Mouse (Mus musculus): ENCODE results near the gene Tinagl1. TPM values are rescaled to one million over a fixed set of nuclear protein-coding genes. Genes with fewer than 3 reads are reported as not detected.

The Tinagl1 gene
- polyA plus RNA-seq, 1 experiment: 35.2 TPM

- Histone ChIP-seq H3K9ac (ENCODE audit: low read depth, poor library complexity, severe bottlenecking) (no peak overlapping the region), H3K36me3 (ENCODE audit: control insufficient read depth, insufficient read depth, low read length, poor library complexity, severe bottlenecking) (no peaks in the 10 kb centered on the region), H3K27ac (ENCODE audit: insufficient read depth, low read length) (no peak overlapping the region), H3K9me3 (replicated peaks; ENCODE audit: control insufficient read depth, insufficient read depth, low read length, poor library complexity, severe bottlenecking) (no peaks in the 10 kb centered on the region), H3K4me1 (ENCODE audit: control insufficient read depth, insufficient read depth, low read length) (no peaks in the 10 kb centered on the region), H3K4me3 (ENCODE audit: low read depth, low read length) (no peak overlapping the region), H3K27me3 (ENCODE audit: control insufficient read depth, insufficient read depth, low read length, poor library complexity, severe bottlenecking) (no peaks in the 10 kb centered on the region)
- TF ChIP-seq CTCF (IDR thresholded peaks at IDR 0.05; ENCODE audit: low read depth, low read length) (no peak), EP300 (IDR thresholded peaks at IDR 0.05; ENCODE audit: insufficient read depth, low read depth, low read length) (no peak), POLR2A (IDR thresholded peaks at IDR 0.05; ENCODE audit: insufficient read depth, low read length) (no peak)
Observed at GRCm38 (mm10) chr4:130192266-130192665, 17.3 kb upstream of the Tinagl1 start.

DNA sequence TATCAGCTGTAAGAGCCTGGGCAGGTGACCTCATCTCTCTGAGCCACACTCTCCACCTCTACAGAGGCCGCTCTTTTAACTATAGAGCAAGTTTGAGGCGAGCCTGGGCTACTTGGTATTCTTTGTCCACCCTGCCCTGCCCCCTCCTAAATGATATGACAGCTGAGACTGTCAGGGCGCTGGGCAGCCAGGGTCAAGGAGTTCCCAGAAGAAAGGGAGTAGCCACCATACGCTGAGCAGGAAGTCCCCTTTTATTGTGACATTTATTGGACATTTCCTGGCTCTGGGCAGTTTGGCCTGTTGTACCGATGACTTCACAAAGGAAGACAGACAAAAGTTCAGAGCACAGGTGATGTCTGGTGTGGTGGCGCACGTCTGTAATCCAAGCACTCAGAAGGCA is 14.7 kb upstream of the Tinagl1 start:
- no peaks in the 10 kb centered on the region for H3K27me3 ChIP-seq (ENCODE audit: control insufficient read depth, insufficient read depth, low read length, poor library complexity, severe bottlenecking)
- no peak for TF ChIP-seq CTCF (IDR thresholded peaks at IDR 0.05; ENCODE audit: low read depth, low read length)
- no peak for TF ChIP-seq EP300 (IDR thresholded peaks at IDR 0.05; ENCODE audit: insufficient read depth, low read depth, low read length)
- no peak for TF ChIP-seq POLR2A (IDR thresholded peaks at IDR 0.05; ENCODE audit: insufficient read depth, low read length)
- no peak overlapping the region for H3K4me3 ChIP-seq (ENCODE audit: low read depth, low read length)
- no peaks in the 10 kb centered on the region for H3K4me1 ChIP-seq (ENCODE audit: control insufficient read depth, insufficient read depth, low read length)
- no peaks in the 10 kb centered on the region for H3K9me3 ChIP-seq (replicated peaks; ENCODE audit: control insufficient read depth, insufficient read depth, low read length, poor library complexity, severe bottlenecking)
- no peaks in the 10 kb centered on the region for H3K36me3 ChIP-seq (ENCODE audit: control insufficient read depth, insufficient read depth, low read length, poor library complexity, severe bottlenecking)
- H3K27ac ChIP-seq (ENCODE audit: insufficient read depth, low read length): no peak overlapping the region
- no peak overlapping the region for H3K9ac ChIP-seq (ENCODE audit: low read depth, poor library complexity, severe bottlenecking)

- Histone ChIP-seq H3K9me3 (replicated peaks; ENCODE audit: control insufficient read depth, insufficient read depth, low read length, poor library complexity, severe bottlenecking) (no peaks in the 10 kb centered on the region), H3K27ac (ENCODE audit: insufficient read depth, low read length) (no peak overlapping the region), H3K4me1 (ENCODE audit: control insufficient read depth, insufficient read depth, low read length) (no peaks in the 10 kb centered on the region), H3K36me3 (ENCODE audit: control insufficient read depth, insufficient read depth, low read length, poor library complexity, severe bottlenecking) (no peaks in the 10 kb centered on the region), H3K9ac (ENCODE audit: low read depth, poor library complexity, severe bottlenecking) (no peak overlapping the region), H3K4me3 (ENCODE audit: low read depth, low read length) (peak overlapping the region; percentile 31), H3K27me3 (ENCODE audit: control insufficient read depth, insufficient read depth, low read length, poor library complexity, severe bottlenecking) (no peaks in the 10 kb centered on the region)
- TF ChIP-seq POLR2A (IDR thresholded peaks at IDR 0.05; ENCODE audit: insufficient read depth, low read length) (no peak), CTCF (IDR thresholded peaks at IDR 0.05; ENCODE audit: low read depth, low read length) (peak; percentile 99)
Observed at GRCm38 (mm10) chr4:130188806-130189297, 13.9 kb upstream of the Tinagl1 start.

DNA sequence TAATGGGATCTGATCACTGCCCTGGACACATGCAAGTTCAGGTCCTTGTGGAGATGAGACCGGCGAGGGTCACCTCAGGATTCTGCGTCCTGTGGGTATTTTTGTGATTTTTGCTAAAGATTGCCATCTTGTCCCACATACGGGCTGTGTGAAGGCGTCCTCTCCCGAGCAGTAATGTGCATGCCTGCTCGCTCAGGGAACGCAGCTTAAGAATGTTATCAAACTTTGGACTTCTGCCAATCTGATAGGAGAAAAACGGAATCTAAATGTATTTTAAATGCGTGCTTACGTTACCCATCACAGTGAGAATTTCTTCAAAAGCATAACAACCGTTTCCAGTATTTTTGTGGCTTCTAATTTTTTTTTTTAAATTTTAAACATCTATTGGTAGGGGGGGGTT is 12.0 kb upstream of the Tinagl1 start:
- TF ChIP-seq POLR2A (IDR thresholded peaks at IDR 0.05; ENCODE audit: insufficient read depth, low read length): no peak
- TF ChIP-seq EP300 (IDR thresholded peaks at IDR 0.05; ENCODE audit: insufficient read depth, low read depth, low read length): no peak
- Histone ChIP-seq H3K4me3 (ENCODE audit: low read depth, low read length) (no peak overlapping the region), H3K9me3 (replicated peaks; ENCODE audit: control insufficient read depth, insufficient read depth, low read length, poor library complexity, severe bottlenecking) (no peaks in the 10 kb centered on the region), H3K36me3 (ENCODE audit: control insufficient read depth, insufficient read depth, low read length, poor library complexity, severe bottlenecking) (no peaks in the 10 kb centered on the region), H3K4me1 (ENCODE audit: control insufficient read depth, insufficient read depth, low read length) (no peaks in the 10 kb centered on the region), H3K27ac (ENCODE audit: insufficient read depth, low read length) (no peak overlapping the region), H3K27me3 (ENCODE audit: control insufficient read depth, insufficient read depth, low read length, poor library complexity, severe bottlenecking) (no peaks in the 10 kb centered on the region), H3K9ac (ENCODE audit: low read depth, poor library complexity, severe bottlenecking) (no peak overlapping the region)

- no peak overlapping the region for H3K9ac ChIP-seq (ENCODE audit: low read depth, poor library complexity, severe bottlenecking)
- no peaks in the 10 kb centered on the region for H3K27me3 ChIP-seq (ENCODE audit: control insufficient read depth, insufficient read depth, low read length, poor library complexity, severe bottlenecking)
- H3K9me3 ChIP-seq (replicated peaks; ENCODE audit: control insufficient read depth, insufficient read depth, low read length, poor library complexity, severe bottlenecking): no peaks in the 10 kb centered on the region
- H3K4me1 ChIP-seq (ENCODE audit: control insufficient read depth, insufficient read depth, low read length): no peaks in the 10 kb centered on the region
- no peak overlapping the region for H3K4me3 ChIP-seq (ENCODE audit: low read depth, low read length)
- no peak for TF ChIP-seq CTCF (IDR thresholded peaks at IDR 0.05; ENCODE audit: low read depth, low read length)
- no peak for TF ChIP-seq EP300 (IDR thresholded peaks at IDR 0.05; ENCODE audit: insufficient read depth, low read depth, low read length)
- no peak for TF ChIP-seq POLR2A (IDR thresholded peaks at IDR 0.05; ENCODE audit: insufficient read depth, low read length)
- no peaks in the 10 kb centered on the region for H3K36me3 ChIP-seq (ENCODE audit: control insufficient read depth, insufficient read depth, low read length, poor library complexity, severe bottlenecking)
- H3K27ac ChIP-seq (ENCODE audit: insufficient read depth, low read length): no peak overlapping the region
Observed at GRCm38 (mm10) chr4:130186450-130186849, 11.5 kb upstream of the Tinagl1 start.

DNA sequence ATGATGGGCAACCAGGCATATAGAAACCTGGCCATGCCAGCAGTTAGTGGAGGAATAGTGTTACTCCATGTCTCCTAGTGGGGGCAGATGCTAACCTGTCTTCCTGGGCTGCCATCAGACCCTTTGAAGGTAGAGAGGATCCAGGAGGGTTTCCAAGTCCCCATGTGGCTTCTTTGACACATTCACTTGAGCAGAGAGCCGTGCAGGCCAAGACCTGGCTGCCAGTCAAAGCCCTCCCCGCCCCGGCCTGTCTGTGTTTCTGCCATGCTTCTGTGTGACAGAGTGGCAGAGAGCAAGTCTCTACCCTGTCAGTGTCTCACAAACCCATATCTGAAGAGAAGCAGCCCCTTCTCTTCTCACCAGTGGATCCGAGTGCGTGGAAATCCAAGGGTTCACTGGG is 9.0 kb upstream of the Tinagl1 start:
- H3K4me3 ChIP-seq (ENCODE audit: low read depth, low read length): no peak overlapping the region
- H3K36me3 ChIP-seq (ENCODE audit: control insufficient read depth, insufficient read depth, low read length, poor library complexity, severe bottlenecking): no peaks in the 10 kb centered on the region
- H3K9ac ChIP-seq (ENCODE audit: low read depth, poor library complexity, severe bottlenecking): no peak overlapping the region
- H3K9me3 ChIP-seq (replicated peaks; ENCODE audit: control insufficient read depth, insufficient read depth, low read length, poor library complexity, severe bottlenecking): no peaks in the 10 kb centered on the region
- no peaks in the 10 kb centered on the region for H3K4me1 ChIP-seq (ENCODE audit: control insufficient read depth, insufficient read depth, low read length)
- TF ChIP-seq POLR2A (IDR thresholded peaks at IDR 0.05; ENCODE audit: insufficient read depth, low read length) (no peak), EP300 (IDR thresholded peaks at IDR 0.05; ENCODE audit: insufficient read depth, low read depth, low read length) (no peak), CTCF (IDR thresholded peaks at IDR 0.05; ENCODE audit: low read depth, low read length) (no peak)
- H3K27ac ChIP-seq (ENCODE audit: insufficient read depth, low read length): no peak overlapping the region
- H3K27me3 ChIP-seq (ENCODE audit: control insufficient read depth, insufficient read depth, low read length, poor library complexity, severe bottlenecking): no peaks in the 10 kb centered on the region
